Mouse (Mus musculus) heart, adult 9 months (tissue): Measurements from ENCODE around the gene Lexm.

Source experiments
- DNase-seq, 2 experiments: peaks; one replicate each; pipeline ENCODE4 v3.0.0; 2022; ENCODE audit warnings: low spot score in 2 of 2

Lexm gene

GRCm38 (mm10) chr4:106582428-106583153, 34.5 kb downstream of the Lexm start:
- no peak for DNase-seq

- DNase-seq: no peak
These were observed 35.2 kb downstream of the Lexm start for GRCm38 (mm10) chr4:106581865-106582204.

GRCm38 (mm10) chr4:106581176-106581864, 35.7 kb downstream of the Lexm start:
- peak; percentile 13 to 27 for DNase-seq

GRCm38 (mm10) chr4:106577511-106577910, 39.5 kb downstream of the Lexm start:
- no peak for DNase-seq

GRCm38 (mm10) chr4:106575022-106575421, 42.0 kb downstream of the Lexm start:
- no peak for DNase-seq

- DNase-seq: no peak
These were observed 45.8 kb downstream of the Lexm start for GRCm38 (mm10) chr4:106571081-106571724.

- DNase-seq: no peak
These were observed 47.4 kb downstream of the Lexm start for GRCm38 (mm10) chr4:106569680-106570079.

GRCm38 (mm10) chr4:106564161-106564560, 52.9 kb downstream of the Lexm start:
- no peak for DNase-seq

- DNase-seq: no peak
These were observed 53.9 kb downstream of the Lexm start for GRCm38 (mm10) chr4:106562837-106563790.

- DNase-seq: no peak
These were observed 55.0 kb downstream of the Lexm start for GRCm38 (mm10) chr4:106562006-106562405.

GRCm38 (mm10) chr4:106560846-106561781, 55.9 kb downstream of the Lexm start, which contains the start of gene Dhcr24:
TSS of gene Dhcr24 (plus strand) at chr4:106561038.
- DNase-seq: peak; percentile 82 to 88

- DNase-seq: no peak
These were observed 56.7 kb downstream of the Lexm start for GRCm38 (mm10) chr4:106560213-106560845.

GRCm38 (mm10) chr4:106559343-106560212, 57.5 kb downstream of the Lexm start:
- no peak for DNase-seq

GRCm38 (mm10) chr4:106557978-106558377, 59.1 kb downstream of the Lexm start:
- no peak for DNase-seq

- DNase-seq: no peak
These were observed 59.8 kb downstream of the Lexm start for GRCm38 (mm10) chr4:106557262-106557661.

GRCm38 (mm10) chr4:106550516-106551166, 66.4 kb downstream of the Lexm start:
- no peak for DNase-seq

- no peak for DNase-seq
These were observed 68.9 kb downstream of the Lexm start for GRCm38 (mm10) chr4:106548113-106548512.

- no peak for DNase-seq
These were observed 70.1 kb downstream of the Lexm start for GRCm38 (mm10) chr4:106546896-106547295.
